Mouse (Mus musculus) monocyte, adult 59 days (primary cell): ENCODE measurements around the gene Itgb6. TPM values are rescaled to one million over a fixed set of nuclear protein-coding genes. Genes with fewer than 3 reads are reported as not detected.

ENCODE experiments used
- total RNA-seq, 2 experiments: library from RNA; stranded (reverse); gene quantifications; one replicate each; pipeline ENCODE4 v1.2.4; 2023

The Itgb6 gene
- not detected for total RNA-seq

DNA sequence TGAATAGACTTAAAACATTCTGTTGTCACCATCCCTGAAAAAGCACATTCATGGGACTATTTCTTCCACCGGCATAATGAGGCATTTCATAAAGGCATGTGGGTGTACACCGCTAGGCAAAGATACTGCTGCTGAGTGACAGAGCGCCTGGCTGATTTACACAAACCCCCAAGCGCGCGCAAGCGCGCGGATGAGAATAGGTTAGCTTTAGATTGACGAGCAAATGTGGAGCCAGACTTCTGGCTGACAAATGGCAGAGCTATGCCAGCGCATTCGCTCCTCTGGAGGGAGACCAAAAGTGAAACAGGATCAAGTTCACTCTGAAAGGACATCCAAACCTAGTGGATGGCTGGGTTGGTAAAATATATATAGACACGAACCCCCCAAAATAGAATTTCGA lies at the start of gene Itgb6:
Gene Itgb6 (minus strand): TSS at position 130 of the 400 bp plus-strand sequence.

DNA sequence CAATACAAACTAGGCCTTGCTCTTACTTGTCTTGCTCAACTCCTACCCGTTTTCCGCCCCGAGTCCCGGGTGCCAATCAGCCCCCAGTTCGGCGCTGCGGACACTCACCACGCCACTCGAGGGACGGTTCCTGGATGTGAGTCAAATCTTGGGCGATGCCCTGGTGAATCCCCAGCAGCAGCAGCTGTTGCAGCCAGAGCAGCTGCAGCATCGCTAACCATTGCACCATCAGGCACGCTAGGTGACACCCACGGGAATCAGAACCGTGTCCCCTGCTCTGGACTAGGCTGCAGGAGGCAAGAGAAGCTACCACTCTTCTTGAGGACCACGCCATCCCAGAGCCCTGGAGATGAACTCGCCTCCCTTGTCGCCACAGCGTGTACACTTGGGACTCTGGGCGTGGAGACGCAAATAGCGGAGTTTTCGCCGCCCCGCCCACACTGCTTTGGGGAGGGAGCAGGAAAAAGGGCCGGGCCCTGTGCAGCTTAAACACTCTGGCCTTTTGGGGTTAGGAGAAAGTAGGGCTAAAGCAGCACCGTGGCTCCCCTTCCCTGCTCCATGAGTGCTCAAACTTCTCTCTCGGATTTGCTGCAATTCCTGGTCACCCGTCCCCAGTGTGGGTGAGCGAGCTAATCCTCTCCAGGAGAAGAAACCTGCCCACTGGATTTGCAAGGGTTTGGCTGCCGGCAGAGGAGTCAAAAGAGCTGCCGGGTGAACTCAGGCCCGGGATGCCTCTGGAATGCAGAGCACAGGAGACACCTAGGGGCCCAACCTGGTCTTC lies 169.4 kb downstream of the Itgb6 start, which contains the start of gene Pla2r1:
Gene Pla2r1 (minus strand): TSS at position 407 of the 781 bp plus-strand sequence.

Other genes starting within 250 kb of the Itgb6 start
- under 1 TPM in 1 of 2 experiments, not detected in 1; 0.52 TPM for gene Pla2r1, start 169.3 kb downstream of the Itgb6 start, total RNA-seq
- gene Rbms1, start 240.5 kb upstream of the Itgb6 start, total RNA-seq: 100 to 1,000 TPM; 142 to 151 TPM